Mouse (Mus musculus) liver, embryonic 15.5 days (tissue): ENCODE data around the gene Rpl19. TPM values are rescaled to one million over a fixed set of nuclear protein-coding genes. Genes with fewer than 3 reads are reported as not detected.

ENCODE experiments used
- ATAC-seq: fragments of 200-750 bp; cut with Nextera tagmentation; 2 replicates; pipeline ENCODE4 v1.8.0; 2017; ENCODE audit warnings: moderate number of reproducible peaks, mild to moderate bottlenecking, moderate library complexity; ENCODE audit not compliant: insufficient read depth
- H3K27ac ChIP-seq: fragments of 300-500 bp; sonication (generic); replicated peaks from 2 replicates; pipeline ENCODE4 v1.5.1; 2015; ENCODE audit warnings: mild to moderate bottlenecking, inconsistent platforms
- H3K27me3 ChIP-seq: fragments of 300-500 bp; sonication (generic); 2 replicates; pipeline ENCODE4 v1.6.1; 2015; ENCODE audit warnings: mild to moderate bottlenecking, inconsistent platforms
- H3K36me3 ChIP-seq: fragments of 300-500 bp; sonication (generic); replicated peaks from 2 replicates; pipeline ENCODE4 v1.6.1; 2015; ENCODE audit warnings: moderate library complexity, mild to moderate bottlenecking, inconsistent platforms
- H3K4me1 ChIP-seq: fragments of 300-500 bp; sonication (generic); replicated peaks from 2 replicates; pipeline ENCODE4 v1.6.1; 2015; ENCODE audit warnings: inconsistent platforms
- H3K4me2 ChIP-seq: fragments of 300-500 bp; sonication (generic); 2 replicates; pipeline ENCODE4 v1.6.1; 2015; ENCODE audit warnings: moderate library complexity, mild to moderate bottlenecking, inconsistent platforms
- H3K4me3 ChIP-seq: fragments of 300-500 bp; sonication (generic); replicated peaks from 2 replicates; pipeline ENCODE4 v1.5.1; 2015; ENCODE audit warnings: mild to moderate bottlenecking, inconsistent platforms
- H3K9ac ChIP-seq: fragments of 300-500 bp; sonication (generic); 2 replicates; pipeline ENCODE4 v1.6.1; 2015; ENCODE audit warnings: moderate library complexity, mild to moderate bottlenecking, inconsistent platforms
- H3K9me3 ChIP-seq: fragments of 300-500 bp; sonication (generic); replicated peaks from 2 replicates; pipeline ENCODE4 v1.6.1; 2016; ENCODE audit warnings: inconsistent platforms
- WGBS: fragments of 180-500 bp; shearing (Covaris S2); methylation state at CpG from one replicate; pipeline ENCODE4 v1.1.7; 2015; ENCODE audit warnings: mixed read lengths; ENCODE audit not compliant: insufficient replicate concordance; 5-methylcytosine and 5-hydroxymethylcytosine counted together
- polyA plus RNA-seq: library from polyadenylated mRNA; unstranded; fragments of >200 nt; fragmentation: Nextera tagmentation; extraction: Ambion mirVana; gene quantifications from 2 replicates; pipeline ENCODE4 v1.2.1, GENCODE M21; 2015

Rpl19 gene
- polyA plus RNA-seq, 1 experiment from 2014 or later = 549 TPM

- peaks cover 65% of the 10 kb centered on the region for H3K27me3 ChIP-seq
- H3K36me3 ChIP-seq = no peaks in the 10 kb centered on the region
- no peak for ATAC-seq
- no peak overlapping the region for H3K27ac ChIP-seq
- no peak overlapping the region for H3K4me2 ChIP-seq
- 26% methylated on average over 9 of the region's 9 CpGs for WGBS
- H3K4me3 ChIP-seq = no peak overlapping the region
- H3K4me1 ChIP-seq = peaks cover 6% of the 10 kb centered on the region; the same call in 1 of the 2 replicates
- H3K9me3 ChIP-seq = no peaks in the 10 kb centered on the region
- H3K9ac ChIP-seq = no peak overlapping the region
These were observed 31.0 kb downstream of the Rpl19 start for GRCm38 (mm10) chr11:98057466-98057865.

- H3K27me3 ChIP-seq = peaks cover 60% of the 10 kb centered on the region
- WGBS = 65% methylated on average over 5 of the region's 5 CpGs
- no peak overlapping the region for H3K4me3 ChIP-seq
- no peaks in the 10 kb centered on the region for H3K9me3 ChIP-seq
- peaks cover under 1% of the 10 kb centered on the region; the same call in 1 of the 2 replicates for H3K4me1 ChIP-seq
- H3K27ac ChIP-seq = no peak overlapping the region
- H3K36me3 ChIP-seq = no peaks in the 10 kb centered on the region
- ATAC-seq = no peak
- H3K9ac ChIP-seq = no peak overlapping the region
- H3K4me2 ChIP-seq = no peak overlapping the region
These were observed 31.5 kb downstream of the Rpl19 start for GRCm38 (mm10) chr11:98057998-98058397.

- peaks cover 45% of the 10 kb centered on the region for H3K27me3 ChIP-seq
- H3K9me3 ChIP-seq = no peaks in the 10 kb centered on the region
- H3K9ac ChIP-seq = no peak overlapping the region
- no peaks in the 10 kb centered on the region for H3K36me3 ChIP-seq
- H3K27ac ChIP-seq = no peak overlapping the region
- no peak overlapping the region for H3K4me3 ChIP-seq
- no peak overlapping the region for H3K4me2 ChIP-seq
- no peaks in the 10 kb centered on the region for H3K4me1 ChIP-seq
- WGBS = 63% methylated on average over 7 of the region's 7 CpGs
- ATAC-seq = no peak
These were observed 33.2 kb downstream of the Rpl19 start for GRCm38 (mm10) chr11:98059662-98060061.

- 61% methylated on average over 5 of the region's 5 CpGs for WGBS
These were observed 33.7 kb downstream of the Rpl19 start for GRCm38 (mm10) chr11:98060104-98060692.

GRCm38 (mm10) chr11:98061441-98061840, 34.9 kb downstream of the Rpl19 start:
- no peak overlapping the region for H3K9ac ChIP-seq
- H3K9me3 ChIP-seq = no peaks in the 10 kb centered on the region
- no peak for ATAC-seq
- WGBS = 39% methylated on average over 3 of the region's 3 CpGs
- no peak overlapping the region for H3K4me2 ChIP-seq
- H3K4me3 ChIP-seq = no peak overlapping the region
- H3K4me1 ChIP-seq = no peaks in the 10 kb centered on the region
- no peaks in the 10 kb centered on the region for H3K36me3 ChIP-seq
- no peak overlapping the region for H3K27ac ChIP-seq
- H3K27me3 ChIP-seq = peaks cover 31% of the 10 kb centered on the region

More at GRCm38 (mm10) chr11:98060104-98060692, 33.7 kb downstream of the Rpl19 start:
- Histone ChIP-seq H3K4me2 (no peak overlapping the region), H3K27me3 (peaks cover 40% of the 10 kb centered on the region), H3K27ac (no peak overlapping the region), H3K9me3 (no peaks in the 10 kb centered on the region), H3K4me1 (no peaks in the 10 kb centered on the region), H3K4me3 (no peak overlapping the region), H3K9ac (no peak overlapping the region), H3K36me3 (no peaks in the 10 kb centered on the region)
- ATAC-seq = no peak

- WGBS = 44% methylated on average over 6 of the region's 6 CpGs
- Histone ChIP-seq H3K27ac (no peak overlapping the region), H3K9me3 (no peaks in the 10 kb centered on the region), H3K4me3 (no peak overlapping the region), H3K4me2 (no peak overlapping the region), H3K4me1 (no peaks in the 10 kb centered on the region), H3K27me3 (peaks cover 25% of the 10 kb centered on the region), H3K36me3 (no peaks in the 10 kb centered on the region), H3K9ac (no peak overlapping the region)
- ATAC-seq = no peak
These were observed 35.5 kb downstream of the Rpl19 start for GRCm38 (mm10) chr11:98061904-98062562.

- Histone ChIP-seq H3K9me3 (no peaks in the 10 kb centered on the region), H3K4me3 (no peak overlapping the region), H3K27me3 (no peaks in the 10 kb centered on the region), H3K4me1 (no peaks in the 10 kb centered on the region), H3K4me2 (no peak overlapping the region), H3K27ac (no peak overlapping the region), H3K9ac (no peak overlapping the region), H3K36me3 (no peaks in the 10 kb centered on the region)
- 77% methylated on average over 12 of the region's 12 CpGs for WGBS
- no peak for ATAC-seq
These were observed 39.7 kb downstream of the Rpl19 start for GRCm38 (mm10) chr11:98066201-98066600.

GRCm38 (mm10) chr11:98067255-98067654, 40.7 kb downstream of the Rpl19 start:
- Histone ChIP-seq H3K27me3 (no peaks in the 10 kb centered on the region), H3K9ac (no peak overlapping the region), H3K4me1 (no peaks in the 10 kb centered on the region), H3K4me3 (no peak overlapping the region), H3K9me3 (no peaks in the 10 kb centered on the region), H3K36me3 (no peaks in the 10 kb centered on the region), H3K27ac (no peak overlapping the region), H3K4me2 (no peak overlapping the region)
- 85% methylated on average over 21 of the region's 21 CpGs for WGBS
- ATAC-seq = no peak

- 67% methylated on average over 4 of the region's 4 CpGs for WGBS
- no peak overlapping the region for H3K4me2 ChIP-seq
- no peaks in the 10 kb centered on the region for H3K4me1 ChIP-seq
- H3K4me3 ChIP-seq = no peak overlapping the region
- no peaks in the 10 kb centered on the region for H3K36me3 ChIP-seq
- H3K27ac ChIP-seq = no peak overlapping the region
- H3K9me3 ChIP-seq = no peaks in the 10 kb centered on the region
- H3K9ac ChIP-seq = no peak overlapping the region
- ATAC-seq = no peak
- peaks cover 14% of the 10 kb centered on the region; the same call in 1 of the 2 replicates for H3K27me3 ChIP-seq
These were observed 46.9 kb downstream of the Rpl19 start for GRCm38 (mm10) chr11:98073442-98073841.

GRCm38 (mm10) chr11:98075195-98075808, 48.8 kb downstream of the Rpl19 start:
- no peak overlapping the region for H3K9ac ChIP-seq

GRCm38 (mm10) chr11:98077086-98077485, 50.6 kb downstream of the Rpl19 start:
- Histone ChIP-seq H3K9me3 (no peaks in the 10 kb centered on the region), H3K36me3 (no peaks in the 10 kb centered on the region), H3K27me3 (peaks cover 14% of the 10 kb centered on the region; the same call in 1 of the 2 replicates), H3K4me2 (no peak overlapping the region), H3K9ac (no peak overlapping the region), H3K4me3 (no peak overlapping the region), H3K27ac (no peak overlapping the region), H3K4me1 (no peaks in the 10 kb centered on the region)
- ATAC-seq = no peak
- 57% methylated on average over 8 of the region's 8 CpGs for WGBS

More at GRCm38 (mm10) chr11:98075195-98075808, 48.8 kb downstream of the Rpl19 start:
- Histone ChIP-seq H3K4me1 (no peaks in the 10 kb centered on the region), H3K27me3 (peaks cover 14% of the 10 kb centered on the region; the same call in 1 of the 2 replicates), H3K4me3 (no peak overlapping the region), H3K4me2 (no peak overlapping the region; the same call in 1 of the 2 replicates), H3K27ac (no peak overlapping the region), H3K36me3 (no peaks in the 10 kb centered on the region), H3K9me3 (no peaks in the 10 kb centered on the region)
- 15% methylated on average over 13 of the region's 13 CpGs for WGBS
- ATAC-seq = no peak
